Mouse (Mus musculus): ENCODE data around the gene Gatad2b. TPM values are rescaled to one million over a fixed set of nuclear protein-coding genes. Genes with fewer than 3 reads are reported as not detected.
"Not testable (repeated sequence)": the region's sequence is repeated elsewhere in the genome, so short reads cannot be mapped to it uniquely, and the experiment has no call there.

The Gatad2b gene
- polyA plus RNA-seq, 1 experiment from 2014 or later = 17.9 TPM

DNA sequence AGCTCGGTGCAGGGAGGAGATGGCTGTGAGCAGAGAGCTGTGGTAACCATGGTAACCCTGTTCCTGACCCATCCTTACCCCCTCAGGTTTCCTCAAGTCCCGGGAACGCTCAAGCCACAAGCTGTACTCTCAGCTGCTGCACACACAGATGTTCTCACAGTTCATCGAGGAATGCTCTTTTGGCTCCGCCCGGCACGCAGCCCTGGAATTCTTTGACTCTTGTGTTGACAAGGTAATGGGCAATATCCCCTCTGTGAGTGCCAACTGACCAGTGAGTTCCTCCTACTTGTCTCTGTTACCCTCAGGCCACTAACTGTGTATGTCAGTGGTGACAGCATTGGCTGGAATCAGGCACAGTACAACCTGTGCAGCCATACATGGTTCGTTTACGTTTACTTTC lies 20.8 kb upstream of the Gatad2b start:
- Histone ChIP-seq H3K4me3 (no peak overlapping the region), H3K27me3 (ENCODE audit: insufficient read depth, poor library complexity, severe bottlenecking) (no peaks in the 10 kb centered on the region), H3K4me1 (replicated peaks) (peaks cover 8% of the 10 kb centered on the region; the same call in 1 of the 2 replicates), H3K27ac (no peak overlapping the region), H3K9me3 (no peaks in the 10 kb centered on the region), H3K36me3 (peaks cover 98% of the 10 kb centered on the region)
- DNase-seq (ENCODE audit: low spot score) = no peak
- 75% methylated on average over 9 of the region's 9 CpGs for WGBS

DNA sequence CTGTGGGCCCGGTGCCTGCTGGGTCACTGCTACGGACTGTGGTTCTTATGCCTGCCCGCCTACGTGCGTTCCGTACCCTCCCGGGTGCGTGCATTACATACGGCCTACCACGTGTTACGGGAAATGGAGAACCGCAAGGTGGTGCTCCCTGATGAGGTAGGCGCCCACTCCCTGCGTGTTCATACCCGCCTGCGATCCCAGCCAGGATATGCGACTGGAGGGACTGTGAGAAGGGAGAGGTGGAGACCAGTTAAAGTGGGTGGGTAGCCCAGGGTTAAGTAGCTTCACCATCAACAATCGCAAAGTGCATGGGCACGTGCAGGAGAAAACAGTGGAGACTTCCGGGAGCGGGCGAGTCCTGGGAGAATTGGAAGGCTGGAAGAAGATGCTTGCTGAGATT lies 19.1 kb upstream of the Gatad2b start:
- peaks cover 5% of the 10 kb centered on the region; the same call in 1 of the 2 replicates for H3K4me1 ChIP-seq (replicated peaks)
- no peak for DNase-seq (ENCODE audit: low spot score)
- no peaks in the 10 kb centered on the region for H3K9me3 ChIP-seq
- no peak overlapping the region for H3K27ac ChIP-seq
- H3K27me3 ChIP-seq (ENCODE audit: insufficient read depth, poor library complexity, severe bottlenecking) = no peaks in the 10 kb centered on the region
- WGBS = 94% methylated on average over 22 of the region's 22 CpGs
- H3K36me3 ChIP-seq = peaks cover 98% of the 10 kb centered on the region
- H3K4me3 ChIP-seq = no peak overlapping the region

DNA sequence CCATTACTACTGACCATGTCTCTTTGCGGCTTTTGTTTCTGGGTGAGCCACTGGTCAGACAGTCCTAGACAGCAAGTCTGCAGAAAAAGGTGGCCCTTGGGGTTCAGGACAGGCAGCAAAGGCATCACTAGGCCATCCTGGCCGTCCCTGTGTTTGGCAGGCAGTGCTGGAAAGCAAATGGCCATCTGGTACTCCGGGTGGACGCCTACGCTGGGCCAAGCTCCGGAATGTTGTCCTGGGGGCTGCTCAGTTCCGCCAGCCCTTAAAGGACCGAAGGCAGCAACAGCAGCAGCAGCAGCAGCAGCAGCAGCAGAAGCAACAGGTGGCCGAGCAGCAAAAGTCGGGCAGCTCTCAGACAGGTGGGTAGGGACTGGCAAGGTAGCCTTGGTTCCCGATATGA lies 17.7 kb upstream of the Gatad2b start:
- Histone ChIP-seq H3K27ac (no peak overlapping the region), H3K36me3 (peaks cover 100% of the 10 kb centered on the region), H3K27me3 (ENCODE audit: insufficient read depth, poor library complexity, severe bottlenecking) (no peaks in the 10 kb centered on the region), H3K9me3 (no peaks in the 10 kb centered on the region), H3K4me1 (replicated peaks) (peaks cover 5% of the 10 kb centered on the region; the same call in 1 of the 2 replicates), H3K4me3 (no peak overlapping the region)
- 89% methylated on average over 11 of the region's 11 CpGs for WGBS
- no peak for DNase-seq (ENCODE audit: low spot score)

- no peak for DNase-seq (ENCODE audit: low spot score)
- H3K4me3 ChIP-seq = no peak overlapping the region
- H3K27me3 ChIP-seq (ENCODE audit: insufficient read depth, poor library complexity, severe bottlenecking) = no peaks in the 10 kb centered on the region
- peaks cover 95% of the 10 kb centered on the region for H3K36me3 ChIP-seq
- H3K9me3 ChIP-seq = no peaks in the 10 kb centered on the region
- WGBS = 45% methylated on average over 16 of the region's 16 CpGs
- H3K27ac ChIP-seq = peak overlapping the region; percentile 16; the same call in 1 of the 2 replicates
- peaks cover 5% of the 10 kb centered on the region; the same call in 1 of the 2 replicates for H3K4me1 ChIP-seq (replicated peaks)
Measured at GRCm38 (mm10) chr3:90276858-90277257, 16.1 kb upstream of the Gatad2b start.

- no peak overlapping the region for H3K4me3 ChIP-seq
- no peak overlapping the region for H3K27ac ChIP-seq
- no peaks in the 10 kb centered on the region for H3K9me3 ChIP-seq
- no peaks in the 10 kb centered on the region for H3K27me3 ChIP-seq (ENCODE audit: insufficient read depth, poor library complexity, severe bottlenecking)
- WGBS = 93% methylated on average over 9 of the region's 9 CpGs
- H3K36me3 ChIP-seq = peaks cover 86% of the 10 kb centered on the region
- peaks cover 5% of the 10 kb centered on the region; the same call in 1 of the 2 replicates for H3K4me1 ChIP-seq (replicated peaks)
- DNase-seq (ENCODE audit: low spot score) = no peak
Measured at GRCm38 (mm10) chr3:90277793-90278192, 15.2 kb upstream of the Gatad2b start.

DNA sequence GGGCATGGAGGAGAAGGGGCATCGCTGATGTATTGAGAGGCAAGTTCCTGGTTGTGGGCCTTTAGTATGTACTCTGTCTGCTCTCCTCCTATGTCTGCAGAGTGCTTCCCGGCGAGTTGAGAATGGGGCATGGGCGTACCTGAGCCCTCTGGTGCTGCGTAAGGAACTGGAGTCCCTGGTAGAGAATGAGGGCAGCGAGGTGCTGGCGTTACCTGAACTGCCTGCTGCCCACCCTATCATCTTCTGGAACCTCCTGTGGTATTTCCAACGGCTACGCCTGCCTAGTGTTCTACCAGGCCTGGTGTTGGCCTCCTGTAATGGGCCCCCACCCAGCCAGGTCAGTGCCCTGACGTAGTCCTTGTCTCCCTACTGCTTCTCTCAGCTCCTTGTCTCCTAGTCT lies 14.8 kb upstream of the Gatad2b start:
- H3K36me3 ChIP-seq = peaks cover 82% of the 10 kb centered on the region
- no peaks in the 10 kb centered on the region for H3K9me3 ChIP-seq
- WGBS = 97% methylated on average over 10 of the region's 10 CpGs
- H3K4me3 ChIP-seq = no peak overlapping the region
- no peak overlapping the region for H3K27ac ChIP-seq
- peaks cover 5% of the 10 kb centered on the region; the same call in 1 of the 2 replicates for H3K4me1 ChIP-seq (replicated peaks)
- no peaks in the 10 kb centered on the region for H3K27me3 ChIP-seq (ENCODE audit: insufficient read depth, poor library complexity, severe bottlenecking)
- DNase-seq (ENCODE audit: low spot score) = no peak

DNA sequence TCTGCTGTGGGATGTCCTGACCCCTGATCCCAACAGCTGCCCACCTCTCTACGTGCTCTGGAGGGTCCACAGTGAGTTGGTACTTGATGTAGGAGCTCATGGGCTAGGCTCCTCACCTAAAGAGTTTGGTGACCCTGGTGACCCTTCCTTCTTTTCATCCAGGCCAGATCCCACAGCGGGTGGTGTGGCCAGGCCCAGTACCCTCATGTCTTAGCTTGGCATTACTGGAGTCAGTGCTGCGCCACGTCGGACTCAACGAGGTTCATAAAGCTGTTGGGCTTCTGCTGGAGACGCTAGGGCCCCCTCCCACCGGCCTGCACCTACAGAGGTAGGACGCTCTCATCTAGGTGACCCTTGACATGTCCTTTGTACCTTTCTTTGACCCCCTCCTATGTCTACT lies 13.8 kb upstream of the Gatad2b start:
- peaks cover 5% of the 10 kb centered on the region; the same call in 1 of the 2 replicates for H3K4me1 ChIP-seq (replicated peaks)
- no peak overlapping the region for H3K4me3 ChIP-seq
- DNase-seq (ENCODE audit: low spot score) = no peak
- H3K27me3 ChIP-seq (ENCODE audit: insufficient read depth, poor library complexity, severe bottlenecking) = no peaks in the 10 kb centered on the region
- WGBS = 92% methylated on average over 9 of the region's 9 CpGs
- H3K9me3 ChIP-seq = no peaks in the 10 kb centered on the region
- peaks cover 72% of the 10 kb centered on the region for H3K36me3 ChIP-seq
- no peak overlapping the region for H3K27ac ChIP-seq

GRCm38 (mm10) chr3:90279743-90280142 lies 13.2 kb upstream of the Gatad2b start:
- 96% methylated on average over 7 of the region's 7 CpGs for whole genome bisulfite sequencing
- Histone ChIP-seq H3K36me3 (peaks cover 66% of the 10 kb centered on the region), H3K27ac (no peak overlapping the region), H3K9me3 (no peaks in the 10 kb centered on the region), H3K27me3 (ENCODE audit: insufficient read depth, poor library complexity, severe bottlenecking) (no peaks in the 10 kb centered on the region), H3K4me1 (replicated peaks) (peaks cover 5% of the 10 kb centered on the region; the same call in 1 of the 2 replicates), H3K4me3 (no peak overlapping the region)
- no peak for DNase-seq (ENCODE audit: low spot score)

- 86% methylated on average over 9 of the region's 9 CpGs for WGBS
- no peak for DNase-seq (ENCODE audit: low spot score)
- H3K36me3 ChIP-seq = peaks cover 57% of the 10 kb centered on the region
Measured at GRCm38 (mm10) chr3:90280708-90281107, 12.3 kb upstream of the Gatad2b start.

DNA sequence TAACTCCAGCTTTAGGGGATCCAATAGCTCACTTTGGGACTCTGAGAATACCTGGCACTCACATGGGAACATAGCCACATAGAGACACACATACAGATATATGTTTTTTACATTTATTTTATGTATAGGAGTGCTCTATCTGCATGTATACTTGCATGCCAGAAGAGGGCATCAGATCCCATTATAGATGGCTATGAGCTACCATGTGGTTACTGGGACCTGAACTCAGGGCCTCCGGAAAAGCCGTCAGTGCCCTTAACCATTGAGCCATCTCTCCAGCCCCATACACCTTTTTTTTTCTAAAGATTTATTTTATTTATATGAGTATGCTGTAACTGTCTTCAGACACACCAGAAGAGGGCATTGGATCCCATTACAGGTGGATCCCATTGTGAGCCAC lies 8.8 kb upstream of the Gatad2b start:
- Histone ChIP-seq H3K9me3 (no peaks in the 10 kb centered on the region), H3K4me1 (replicated peaks) (no peaks in the 10 kb centered on the region), H3K4me3 (no peak overlapping the region), H3K36me3 (peaks cover 22% of the 10 kb centered on the region), H3K27me3 (ENCODE audit: insufficient read depth, poor library complexity, severe bottlenecking) (no peaks in the 10 kb centered on the region), H3K27ac (no peak overlapping the region)
- no peak for DNase-seq (ENCODE audit: low spot score)
- 92% methylated on average over 2 of the region's 2 CpGs for WGBS

More at GRCm38 (mm10) chr3:90280708-90281107, 12.3 kb upstream of the Gatad2b start:
- Histone ChIP-seq H3K9me3 (no peaks in the 10 kb centered on the region), H3K27me3 (ENCODE audit: insufficient read depth, poor library complexity, severe bottlenecking) (no peaks in the 10 kb centered on the region), H3K27ac (no peak overlapping the region), H3K4me3 (no peak overlapping the region), H3K4me1 (replicated peaks) (peaks cover 5% of the 10 kb centered on the region; the same call in 1 of the 2 replicates)

DNA sequence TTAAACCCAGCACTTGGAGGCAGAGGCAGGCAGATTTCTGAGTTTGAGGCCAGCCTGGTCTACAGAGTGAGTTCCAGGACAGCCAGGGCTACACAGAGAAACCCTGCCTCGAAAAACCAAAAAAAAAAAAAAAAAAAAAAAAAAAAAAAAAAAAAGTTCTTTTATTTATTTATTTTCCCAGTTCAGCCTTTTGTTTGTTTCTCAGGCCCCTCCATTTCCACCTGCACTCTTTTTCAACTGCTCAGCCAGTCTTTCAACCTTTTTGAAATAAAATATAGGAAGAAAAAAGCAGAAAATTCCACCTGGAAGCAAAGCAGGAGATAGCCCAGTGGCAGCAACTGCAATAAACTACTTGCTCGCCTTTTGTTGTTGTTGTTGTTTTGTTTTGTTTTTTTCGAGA lies 3.6 kb upstream of the Gatad2b start:
- not testable (repeated sequence) for H3K27me3 ChIP-seq (ENCODE audit: insufficient read depth, poor library complexity, severe bottlenecking); H3K4me1 ChIP-seq (replicated peaks); H3K9me3 ChIP-seq; DNase-seq (ENCODE audit: low spot score); H3K4me3 ChIP-seq; H3K36me3 ChIP-seq; H3K27ac ChIP-seq
- 72% methylated on average over 3 of the region's 3 CpGs for WGBS

- Histone ChIP-seq H3K9me3 (no peaks in the 10 kb centered on the region), H3K27me3 (ENCODE audit: insufficient read depth, poor library complexity, severe bottlenecking) (no peaks in the 10 kb centered on the region), H3K36me3 (peaks cover 5% of the 10 kb centered on the region; the same call in 1 of the 2 replicates), H3K4me3 (no peak overlapping the region), H3K4me1 (replicated peaks) (peaks cover 17% of the 10 kb centered on the region), H3K27ac (no peak overlapping the region)
- no peak for DNase-seq (ENCODE audit: low spot score)
- 84% methylated on average over 1 of the region's 1 CpGs for WGBS
Measured at GRCm38 (mm10) chr3:90290602-90291001, 2.4 kb upstream of the Gatad2b start.

- H3K9me3 ChIP-seq = no peaks in the 10 kb centered on the region
- peak overlapping the region; percentile 99 for H3K27ac ChIP-seq
- no peaks in the 10 kb centered on the region for H3K27me3 ChIP-seq (ENCODE audit: insufficient read depth, poor library complexity, severe bottlenecking)
- H3K36me3 ChIP-seq = peaks cover 17% of the 10 kb centered on the region
- 44% methylated on average over 2 of the region's 2 CpGs for WGBS
- peaks cover 17% of the 10 kb centered on the region for H3K4me1 ChIP-seq (replicated peaks)
- no peak for DNase-seq (ENCODE audit: low spot score)
- peak overlapping the region; percentile 92 for H3K4me3 ChIP-seq
Measured at GRCm38 (mm10) chr3:90291982-90292344, 1.0 kb upstream of the Gatad2b start.
